Mouse (Mus musculus) embryonic facial prominence, embryonic 13.5 days (tissue): Measurements from ENCODE around the gene Jpt2. TPM values are rescaled to one million over a fixed set of nuclear protein-coding genes. Genes with fewer than 3 reads are reported as not detected.
"Not testable (repeated sequence)": the region's sequence is repeated elsewhere in the genome, so short reads cannot be mapped to it uniquely, and the experiment has no call there.

ENCODE experiments used
- ATAC-seq: fragments of 200-750 bp; cut with Nextera tagmentation; 2 replicates; pipeline ENCODE4 v1.8.0; 2017; ENCODE audit warnings: low read depth; ENCODE audit not compliant: insufficient number of reproducible peaks, insufficient read depth, low FRiP score, low TSS enrichment
- H3K27ac ChIP-seq: fragments of 300-500 bp; sonication (generic); 2 replicates; pipeline ENCODE4 v1.5.1; 2015; ENCODE audit warnings: moderate library complexity, mild to moderate bottlenecking, inconsistent platforms
- H3K27me3 ChIP-seq: fragments of 300-500 bp; sonication (generic); 2 replicates; pipeline ENCODE4 v1.6.1; 2015; ENCODE audit warnings: mild to moderate bottlenecking, inconsistent platforms
- H3K36me3 ChIP-seq: fragments of 300-500 bp; sonication (generic); 2 replicates; pipeline ENCODE4 v1.6.1; 2015; ENCODE audit warnings: mild to moderate bottlenecking, inconsistent platforms
- H3K4me1 ChIP-seq: fragments of 300-500 bp; sonication (generic); 2 replicates; pipeline ENCODE4 v1.6.1; 2015; ENCODE audit warnings: inconsistent platforms
- H3K4me2 ChIP-seq: fragments of 300-500 bp; sonication (generic); 2 replicates; pipeline ENCODE4 v1.6.1; 2015; ENCODE audit warnings: moderate library complexity, mild to moderate bottlenecking, inconsistent platforms
- H3K4me3 ChIP-seq: fragments of 300-500 bp; sonication (generic); 2 replicates; pipeline ENCODE4 v1.5.1; 2015; ENCODE audit warnings: mild to moderate bottlenecking, inconsistent platforms
- H3K9ac ChIP-seq: fragments of 300-500 bp; sonication (generic); 2 replicates; pipeline ENCODE4 v1.6.1; 2015; ENCODE audit warnings: mild to moderate bottlenecking, inconsistent platforms
- H3K9me3 ChIP-seq: fragments of 300-500 bp; sonication (generic); 2 replicates; pipeline ENCODE4 v1.6.1; 2016; ENCODE audit warnings: inconsistent platforms
- WGBS: fragments of 180-500 bp; shearing (Covaris S2); methylation state at CpG from one replicate; pipeline ENCODE4 v1.1.7; 2015; ENCODE audit warnings: mixed read lengths; 5-methylcytosine and 5-hydroxymethylcytosine counted together
- polyA plus RNA-seq: library from polyadenylated mRNA; unstranded; fragments of >200 nt; fragmentation: Nextera tagmentation; extraction: Ambion mirVana; gene quantifications from 2 replicates; pipeline ENCODE4 v1.2.1, GENCODE M21; 2015

Jpt2 gene
- polyA plus RNA-seq, 1 experiment from 2014 or later: 236 TPM

- no peak overlapping the region for H3K4me2 ChIP-seq
- H3K27ac ChIP-seq: no peak overlapping the region
- no peak for ATAC-seq
- peaks cover 53% of the 10 kb centered on the region for H3K36me3 ChIP-seq
- no peaks in the 10 kb centered on the region for H3K4me1 ChIP-seq
- no peak overlapping the region for H3K9ac ChIP-seq
- no peaks in the 10 kb centered on the region for H3K27me3 ChIP-seq
- 92% methylated on average over 7 of the region's 7 CpGs for WGBS
- no peak overlapping the region for H3K4me3 ChIP-seq
- no peaks in the 10 kb centered on the region for H3K9me3 ChIP-seq
These were observed 17.5 kb downstream of the Jpt2 start for GRCm38 (mm10) chr17:24943036-24943435.

- not testable (repeated sequence) for H3K9ac ChIP-seq, H3K4me1 ChIP-seq, H3K27ac ChIP-seq, H3K4me2 ChIP-seq, ATAC-seq, H3K27me3 ChIP-seq, H3K4me3 ChIP-seq, H3K9me3 ChIP-seq
- 18% methylated on average over 2 of the region's 2 CpGs for WGBS
- H3K36me3 ChIP-seq: peaks cover 47% of the 10 kb centered on the region
These were observed 18.0 kb downstream of the Jpt2 start for GRCm38 (mm10) chr17:24942453-24942852.

GRCm38 (mm10) chr17:24937266-24937665 is 23.2 kb downstream of the Jpt2 start:
- peaks cover 24% of the 10 kb centered on the region for H3K4me1 ChIP-seq
- peak overlapping the region; percentile 94 for H3K9ac ChIP-seq
- 0 out of 2 replicates have a peak, but pooled peaks cover 3% of the 10 kb centered on the region for H3K36me3 ChIP-seq
- no peaks in the 10 kb centered on the region for H3K27me3 ChIP-seq
- ATAC-seq: no peak
- peak overlapping the region; percentile 95 for H3K4me3 ChIP-seq
- peak overlapping the region; percentile 80 for H3K27ac ChIP-seq
- H3K9me3 ChIP-seq: no peaks in the 10 kb centered on the region
- 49% methylated on average over 6 of the region's 6 CpGs for WGBS
- H3K4me2 ChIP-seq: peak overlapping the region; percentile 73

- H3K36me3 ChIP-seq: peaks cover 1% of the 10 kb centered on the region; the same call in 1 of the 2 replicates
- H3K9me3 ChIP-seq: no peaks in the 10 kb centered on the region
- peak within 1 kb of the TSS; percentile 73 for H3K4me2 ChIP-seq
- H3K4me1 ChIP-seq: peaks cover 24% of the 10 kb centered on the region
- no peaks in the 10 kb centered on the region for H3K27me3 ChIP-seq
- peak; percentile 90 for ATAC-seq
- peak within 1 kb of the TSS; percentile 94 for H3K9ac ChIP-seq
- H3K27ac ChIP-seq: peak within 1 kb of the TSS; percentile 80
- under 1% methylated on average over 78 of the region's 78 CpGs for WGBS
- H3K4me3 ChIP-seq: peak within 1 kb of the TSS; percentile 95
These were observed 23.9 kb downstream of the Jpt2 start, which contains the start of gene Mapk8ip3 for GRCm38 (mm10) chr17:24936259-24937237. Gene Mapk8ip3, minus strand, starts transcription at chr17:24936977.

GRCm38 (mm10) chr17:24935666-24936065 is 24.8 kb downstream of the Jpt2 start:
- Histone ChIP-seq H3K4me3 (peak overlapping the region; percentile 95), H3K4me1 (peaks cover 24% of the 10 kb centered on the region), H3K9ac (peak overlapping the region; percentile 94), H3K36me3 (peaks cover 4% of the 10 kb centered on the region; the same call in 1 of the 2 replicates), H3K27ac (no peak overlapping the region), H3K27me3 (no peaks in the 10 kb centered on the region), H3K4me2 (peak overlapping the region; percentile 73), H3K9me3 (no peaks in the 10 kb centered on the region)
- ATAC-seq: no peak

GRCm38 (mm10) chr17:24934926-24935325 is 25.6 kb downstream of the Jpt2 start:
- H3K27me3 ChIP-seq: no peaks in the 10 kb centered on the region
- H3K27ac ChIP-seq: no peak overlapping the region
- H3K4me3 ChIP-seq: peak overlapping the region; percentile 95
- WGBS: 79% methylated on average over 4 of the region's 4 CpGs
- no peaks in the 10 kb centered on the region for H3K9me3 ChIP-seq
- peaks cover 4% of the 10 kb centered on the region; the same call in 1 of the 2 replicates for H3K36me3 ChIP-seq
- peak overlapping the region; percentile 73 for H3K4me2 ChIP-seq
- peaks cover 24% of the 10 kb centered on the region for H3K4me1 ChIP-seq
- ATAC-seq: no peak
- peak overlapping the region; percentile 94 for H3K9ac ChIP-seq

- ATAC-seq: no peak
- no peaks in the 10 kb centered on the region for H3K9me3 ChIP-seq
- H3K4me3 ChIP-seq: no peak overlapping the region
- H3K27ac ChIP-seq: no peak overlapping the region
- peaks cover 10% of the 10 kb centered on the region for H3K36me3 ChIP-seq
- H3K27me3 ChIP-seq: no peaks in the 10 kb centered on the region
- H3K4me2 ChIP-seq: no peak overlapping the region
- WGBS: 91% methylated on average over 4 of the region's 4 CpGs
- peaks cover 24% of the 10 kb centered on the region for H3K4me1 ChIP-seq
- H3K9ac ChIP-seq: no peak overlapping the region
These were observed 27.3 kb downstream of the Jpt2 start for GRCm38 (mm10) chr17:24933163-24933562.

- no peak overlapping the region for H3K27ac ChIP-seq
- H3K4me3 ChIP-seq: no peak overlapping the region
- no peaks in the 10 kb centered on the region for H3K9me3 ChIP-seq
- H3K4me1 ChIP-seq: peaks cover 24% of the 10 kb centered on the region
- no peak overlapping the region for H3K9ac ChIP-seq
- no peak for ATAC-seq
- H3K27me3 ChIP-seq: no peaks in the 10 kb centered on the region
- WGBS: 90% methylated on average over 4 of the region's 4 CpGs
- H3K4me2 ChIP-seq: no peak overlapping the region
- H3K36me3 ChIP-seq: peaks cover 16% of the 10 kb centered on the region
These were observed 28.1 kb downstream of the Jpt2 start for GRCm38 (mm10) chr17:24932431-24932830.

- Histone ChIP-seq H3K27ac (no peak overlapping the region), H3K4me2 (no peak overlapping the region), H3K9ac (no peak overlapping the region), H3K4me1 (peaks cover 10% of the 10 kb centered on the region), H3K9me3 (no peaks in the 10 kb centered on the region), H3K27me3 (no peaks in the 10 kb centered on the region), H3K36me3 (peaks cover 43% of the 10 kb centered on the region), H3K4me3 (no peak overlapping the region)
- WGBS: 100% methylated on average over 1 of the region's 1 CpGs
- ATAC-seq: no peak
These were observed 31.0 kb downstream of the Jpt2 start for GRCm38 (mm10) chr17:24929506-24929905.

GRCm38 (mm10) chr17:24923246-24923645 is 37.2 kb downstream of the Jpt2 start:
- Histone ChIP-seq H3K4me3 (no peak overlapping the region), H3K36me3 (peaks cover 95% of the 10 kb centered on the region), H3K9me3 (no peaks in the 10 kb centered on the region), H3K27ac (no peak overlapping the region), H3K4me2 (no peak overlapping the region), H3K4me1 (no peaks in the 10 kb centered on the region), H3K9ac (no peak overlapping the region), H3K27me3 (no peaks in the 10 kb centered on the region)
- WGBS: 93% methylated on average over 1 of the region's 1 CpGs
- ATAC-seq: no peak

GRCm38 (mm10) chr17:24913984-24914383 is 46.5 kb downstream of the Jpt2 start:
- ATAC-seq: no peak
- no peak overlapping the region for H3K4me2 ChIP-seq
- H3K4me3 ChIP-seq: no peak overlapping the region
- H3K9me3 ChIP-seq: no peaks in the 10 kb centered on the region
- no peaks in the 10 kb centered on the region for H3K4me1 ChIP-seq
- H3K36me3 ChIP-seq: peaks cover 98% of the 10 kb centered on the region
- H3K27ac ChIP-seq: no peak overlapping the region
- H3K9ac ChIP-seq: no peak overlapping the region
- H3K27me3 ChIP-seq: no peaks in the 10 kb centered on the region

GRCm38 (mm10) chr17:24907591-24907990 is 52.9 kb downstream of the Jpt2 start:
- Histone ChIP-seq H3K4me3 (no peak overlapping the region), H3K4me1 (no peaks in the 10 kb centered on the region), H3K9me3 (no peaks in the 10 kb centered on the region), H3K36me3 (peaks cover 100% of the 10 kb centered on the region), H3K9ac (no peak overlapping the region), H3K27me3 (no peaks in the 10 kb centered on the region), H3K4me2 (no peak overlapping the region), H3K27ac (no peak overlapping the region)
- ATAC-seq: no peak
- WGBS: 95% methylated on average over 2 of the region's 2 CpGs
